Mouse (Mus musculus) left cerebral cortex, adult 2 months (tissue): Measurements from ENCODE around the gene Nucb2. TPM values are rescaled to one million over a fixed set of nuclear protein-coding genes. Genes with fewer than 3 reads are reported as not detected.
A peak's percentile ranks its signal among the peaks of the same experiment; 100 is the strongest.

ENCODE experiments used
- DNase-seq, 2 experiments: peaks; one replicate each; pipeline ENCODE4 v3.0.0; 2021 to 2022; ENCODE audit warnings: low spot score in 2 of 2, mixed read lengths in 1 of 2; ENCODE audit errors: extremely low spot score in 1 of 2
- H3K27ac ChIP-seq: fragments of 200-600 bp; 2 replicates; pipeline ENCODE4 v1.8.1; 2022
- H3K4me3 ChIP-seq: fragments of 200-600 bp; 2 replicates; pipeline ENCODE4 v1.8.1; 2022
- CTCF ChIP-seq: fragments of 200-600 bp; IDR thresholded peaks from 2 replicates; pipeline ENCODE4 v1.8.1; 2022; ENCODE audit warnings: antibody characterized with exemption, mild to moderate bottlenecking, moderate library complexity
- intact Hi-C: fragments of 180-260 bp; cut with DNase I; formaldehyde crosslinking; loops from one replicate; pipeline ENCODE4 v1.15.1; 2025
- long read RNA-seq, 2 experiments: library from polyadenylated mRNA; stranded (forward); transcript quantifications; one replicate each; pipeline ENCODE4 v2.0.0; 2021; ENCODE audit warnings: borderline mapping rate in 2 of 2
- total RNA-seq, 2 experiments: library from RNA; stranded (reverse); gene quantifications; 2 replicates each; pipeline ENCODE4 v1.2.3; 2021

Gene Nucb2
- total RNA-seq, result 10 to 100 TPM; 22.0 to 22.3 TPM
- long read RNA-seq, experiment 1, transcript Nucb2-201 (14 exons, 1,685 nt), result major isoform, 15 of 19 reads
- long read RNA-seq, experiment 1, partial matches to known transcripts, result 1 of 19 reads
- long read RNA-seq, experiment 1, other reads (novel, unspliced or antisense), result 2 of 19 reads
- long read RNA-seq, experiment 2, transcript Nucb2-201 (14 exons, 1,685 nt), result major isoform, 10 of 15 reads
- long read RNA-seq, experiment 2, partial matches to known transcripts, result 1 of 15 reads
- long read RNA-seq, experiment 2, other reads (novel, unspliced or antisense), result 4 of 15 reads

DNA sequence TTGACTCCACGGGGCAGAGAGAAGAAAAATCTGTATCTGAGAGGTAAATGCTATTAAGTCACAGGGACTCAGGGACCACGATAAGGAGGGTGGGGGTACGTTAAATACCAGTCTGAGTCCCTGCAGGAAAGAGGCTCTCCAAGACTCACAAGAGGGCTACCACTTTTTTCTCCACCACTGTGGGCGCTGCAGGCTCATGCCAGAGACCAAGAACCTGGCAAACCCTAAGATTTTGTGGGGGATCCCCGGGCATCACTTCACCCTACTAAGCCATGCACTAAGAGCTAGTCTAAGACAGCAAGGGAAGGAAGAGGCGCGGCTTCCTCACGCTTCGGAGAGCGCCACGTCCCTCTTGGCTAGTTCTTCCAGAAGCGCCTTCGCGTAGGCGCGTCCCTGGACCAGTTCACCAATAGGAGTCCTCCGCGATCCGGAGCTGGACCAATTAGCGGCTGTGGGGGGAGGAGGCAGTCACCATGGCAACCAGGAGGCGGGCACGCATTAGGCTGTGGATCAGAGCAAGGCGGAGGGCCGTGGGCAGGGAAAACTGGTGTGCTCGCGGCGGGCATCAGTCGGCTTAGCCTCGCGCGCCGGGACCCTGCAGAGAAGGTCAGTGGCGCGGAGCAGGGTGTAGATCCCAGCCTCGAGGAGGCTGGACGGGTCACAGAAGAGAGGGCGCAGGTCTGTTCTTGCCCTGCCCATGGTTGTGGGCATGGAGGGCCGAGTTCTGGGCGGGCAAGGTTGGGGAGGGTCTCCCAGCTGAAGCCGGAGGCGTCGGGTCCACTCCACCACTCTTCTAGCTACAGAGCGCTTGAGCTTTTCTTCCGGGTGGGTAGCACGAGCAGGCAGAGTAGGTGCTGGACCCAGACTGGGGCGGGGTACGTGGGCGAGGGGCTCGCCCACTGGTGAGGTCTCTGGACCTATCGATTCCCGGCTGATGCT, at the start of gene Nucb2:
Gene Nucb2, plus strand, starts transcription at position 491 of the 939 bp plus-strand sequence.
- intact Hi-C loops, result loop anchor here (2.0 kb wide), 2 partner anchors 45 to 61 kb away; partner anchors contain the start of gene Pik3c2a
- Histone ChIP-seq H3K4me3 (peak within 1 kb of the TSS; percentile 89), H3K27ac (peak within 1 kb of the TSS; percentile 92)
- TF ChIP-seq CTCF, result peak; percentile 29
- peak; percentile 98 to 99 for DNase-seq

DNA sequence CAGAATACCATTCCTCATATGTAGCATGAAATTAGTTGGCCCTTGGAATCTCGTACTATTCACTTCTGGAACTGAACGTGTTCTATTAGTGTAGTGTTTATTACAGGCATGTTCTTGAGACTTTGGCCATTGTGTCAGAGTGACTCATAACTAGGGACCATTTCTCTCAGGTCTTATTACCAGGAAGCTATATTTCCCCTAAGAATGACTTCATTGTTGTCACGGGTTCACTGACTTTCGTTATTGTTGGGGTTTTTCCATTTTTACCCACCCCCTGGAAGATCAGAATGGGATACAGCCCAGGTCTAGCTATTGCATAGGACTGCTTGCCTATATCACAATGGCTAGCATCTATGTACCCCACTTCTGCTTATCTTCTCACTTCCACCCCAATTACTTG, 47.2 kb upstream of the Nucb2 start:
- Histone ChIP-seq H3K27ac (no peak overlapping the region), H3K4me3 (no peak overlapping the region)
- TF ChIP-seq CTCF, result no peak
- intact Hi-C loops, result no loop called here
- DNase-seq, result no peak

- TF ChIP-seq CTCF, result no peak
- Histone ChIP-seq H3K4me3 (no peak overlapping the region), H3K27ac (no peak overlapping the region)
- DNase-seq, result no peak
- intact Hi-C loops, result no loop called here
Measured at GRCm38 (mm10) chr7:116457391-116457790, 46.8 kb upstream of the Nucb2 start.

DNA sequence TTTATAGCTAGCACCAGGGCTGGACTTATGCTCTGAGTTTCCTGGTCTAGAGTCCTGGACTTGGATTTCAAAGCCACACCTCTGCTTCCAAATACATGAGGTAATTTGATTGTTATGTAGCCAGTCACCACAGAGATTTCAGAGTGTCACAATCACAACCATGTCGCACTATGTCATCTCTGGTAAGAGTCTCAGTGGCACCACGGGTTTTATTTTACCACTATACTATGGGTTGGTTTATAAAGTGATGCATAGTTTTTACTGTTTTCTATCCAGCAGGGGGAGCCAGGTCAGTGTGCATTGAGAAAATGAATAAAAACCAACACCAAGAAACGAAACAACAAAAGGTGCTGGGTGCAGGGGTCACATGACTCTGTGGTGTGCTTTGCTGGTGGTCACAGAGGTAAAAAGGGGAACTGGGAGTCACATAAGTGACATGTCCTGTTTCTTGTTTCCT, 45.2 kb upstream of the Nucb2 start:
- intact Hi-C loops, result loop anchor here (2.0 kb wide), 2 partner anchors 46 to 150 kb away; partner anchors contain the start of gene Nucb2
- DNase-seq, result no peak

GRCm38 (mm10) chr7:116462114-116462513, 42.1 kb upstream of the Nucb2 start:
- no peak overlapping the region for H3K27ac ChIP-seq
- H3K4me3 ChIP-seq, result no peak overlapping the region
- no peak for DNase-seq
- intact Hi-C loops, result no loop called here
- TF ChIP-seq CTCF, result no peak

More for the DNA sequence above, 45.2 kb upstream of the Nucb2 start:
- no peak overlapping the region for H3K27ac ChIP-seq
- peak; percentile 65 for TF ChIP-seq CTCF
- no peak overlapping the region for H3K4me3 ChIP-seq

GRCm38 (mm10) chr7:116475836-116476235, 28.3 kb upstream of the Nucb2 start:
- intact Hi-C loops, result no loop called here
- Histone ChIP-seq H3K4me3 (no peak overlapping the region), H3K27ac (no peak overlapping the region)
- DNase-seq, result no peak
- no peak for TF ChIP-seq CTCF

DNA sequence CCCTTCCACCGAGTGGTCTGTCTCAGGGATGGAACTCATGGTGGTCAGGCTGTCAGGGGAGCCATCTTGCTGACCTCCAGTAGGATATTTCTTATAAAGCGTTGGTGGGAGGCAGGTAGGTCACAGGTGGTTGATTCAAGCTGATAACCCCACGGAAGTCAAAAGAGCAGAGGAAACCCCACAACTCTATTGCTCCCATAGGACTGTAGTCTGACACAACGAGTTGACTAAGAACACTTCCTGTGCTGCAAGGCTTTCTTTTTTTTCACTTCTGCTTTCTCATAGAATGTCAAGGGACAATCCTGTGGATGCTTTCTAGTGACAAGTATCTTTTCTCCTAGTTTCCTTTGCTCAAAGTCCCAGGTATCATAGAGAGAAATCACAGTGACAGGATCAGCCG, 27.9 kb upstream of the Nucb2 start:
- no peak overlapping the region for H3K4me3 ChIP-seq
- TF ChIP-seq CTCF, result no peak
- intact Hi-C loops, result no loop called here

GRCm38 (mm10) chr7:116483106-116483505, 21.1 kb upstream of the Nucb2 start:
- no peak overlapping the region for H3K4me3 ChIP-seq
- intact Hi-C loops, result no loop called here
- DNase-seq, result no peak
- no peak overlapping the region for H3K27ac ChIP-seq
- no peak for TF ChIP-seq CTCF

More for the DNA sequence above, 27.9 kb upstream of the Nucb2 start:
- no peak for DNase-seq
- H3K27ac ChIP-seq, result no peak overlapping the region

GRCm38 (mm10) chr7:116483782-116484181, 20.4 kb upstream of the Nucb2 start:
- Histone ChIP-seq H3K27ac (no peak overlapping the region), H3K4me3 (no peak overlapping the region)
- TF ChIP-seq CTCF, result no peak
- no peak for DNase-seq
- intact Hi-C loops, result no loop called here

- TF ChIP-seq CTCF, result no peak
- no peak for DNase-seq
- intact Hi-C loops, result no loop called here
- Histone ChIP-seq H3K4me3 (no peak overlapping the region), H3K27ac (no peak overlapping the region)
Measured at GRCm38 (mm10) chr7:116484213-116484612, 20.0 kb upstream of the Nucb2 start.

GRCm38 (mm10) chr7:116485062-116485601, 19.0 kb upstream of the Nucb2 start:
- intact Hi-C loops, result no loop called here
- DNase-seq, result no peak
- Histone ChIP-seq H3K27ac (no peak overlapping the region), H3K4me3 (no peak overlapping the region)
- TF ChIP-seq CTCF, result no peak

DNA sequence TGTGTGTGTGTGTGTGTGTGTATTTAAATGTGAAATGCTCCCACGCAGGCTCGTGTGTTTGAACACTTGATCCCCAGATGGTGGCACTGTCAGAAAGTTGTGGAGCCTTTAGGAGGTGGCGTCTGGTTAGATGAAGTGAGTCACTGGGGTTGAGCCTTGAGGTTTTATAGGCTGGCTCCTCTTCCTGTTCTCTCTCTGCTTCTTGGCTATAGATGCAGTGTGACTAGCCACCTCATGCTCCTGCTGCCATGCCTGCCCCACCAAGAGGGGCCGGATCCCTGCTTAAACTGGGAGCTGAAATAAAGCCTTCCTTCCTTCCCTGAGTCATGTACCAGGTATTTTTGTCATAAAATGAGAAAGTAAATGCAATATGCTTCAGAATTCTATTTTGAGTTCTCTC, 13.1 kb upstream of the Nucb2 start:
- intact Hi-C loops, result no loop called here
- no peak for TF ChIP-seq CTCF
- Histone ChIP-seq H3K27ac (no peak overlapping the region), H3K4me3 (no peak overlapping the region)
- no peak for DNase-seq
